Mouse (Mus musculus) left cerebral cortex, adult 8-10 months (tissue): ENCODE data around the gene Tbl2. TPM values are rescaled to one million over a fixed set of nuclear protein-coding genes. Genes with fewer than 3 reads are reported as not detected.

Experiments used
- DNase-seq, 2 experiments: peaks; one replicate each; pipeline ENCODE4 v3.0.0; 2022; ENCODE audit warnings: low spot score in 2 of 2
- total RNA-seq, 4 experiments: library from RNA; stranded (reverse); gene quantifications; 2 replicates each; pipeline ENCODE4 v1.2.4; 2022

Gene Tbl2
- total RNA-seq, 4 experiments from 2014 or later, result 22.9 to 28.7 (median 27.5) TPM

- DNase-seq, result no peak
These were observed 773 bp upstream of the Tbl2 start for GRCm38 (mm10) chr5:135148715-135149052.

- DNase-seq, result no peak
These were observed 342 bp downstream of the Tbl2 start for GRCm38 (mm10) chr5:135149820-135150178.

- DNase-seq, result no peak
These were observed 7.0 kb downstream of the Tbl2 start for GRCm38 (mm10) chr5:135156496-135156895.

- peak in 1 of 2 experiments; percentile 63 for DNase-seq
These were observed 11.8 kb downstream of the Tbl2 start for GRCm38 (mm10) chr5:135161221-135161620.

GRCm38 (mm10) chr5:135161650-135162049, 12.2 kb downstream of the Tbl2 start:
- DNase-seq, result no peak

GRCm38 (mm10) chr5:135162361-135162760, 12.9 kb downstream of the Tbl2 start:
- DNase-seq, result no peak

GRCm38 (mm10) chr5:135162821-135163220, 13.4 kb downstream of the Tbl2 start:
- DNase-seq, result no peak

GRCm38 (mm10) chr5:135166909-135167308, 17.5 kb downstream of the Tbl2 start:
- no peak for DNase-seq

- no peak for DNase-seq
These were observed 18.0 kb downstream of the Tbl2 start for GRCm38 (mm10) chr5:135167469-135167868.

GRCm38 (mm10) chr5:135168063-135169062, 18.9 kb downstream of the Tbl2 start, which contains the start of gene Bcl7b:
Bcl7b (plus strand) TSS chr5:135168283.
- peak; percentile 88 to 98 for DNase-seq

- no peak for DNase-seq
These were observed 20.0 kb downstream of the Tbl2 start for GRCm38 (mm10) chr5:135169479-135169878.

- DNase-seq, result no peak
These were observed 22.3 kb downstream of the Tbl2 start for GRCm38 (mm10) chr5:135171688-135172220.

GRCm38 (mm10) chr5:135172986-135173385, 23.5 kb downstream of the Tbl2 start:
- no peak for DNase-seq

GRCm38 (mm10) chr5:135175086-135175485, 25.6 kb downstream of the Tbl2 start:
- no peak for DNase-seq

GRCm38 (mm10) chr5:135178523-135178922, 29.1 kb downstream of the Tbl2 start:
- DNase-seq, result no peak

GRCm38 (mm10) chr5:135178996-135179395, 29.5 kb downstream of the Tbl2 start:
- peak in 1 of 2 experiments; percentile 80 for DNase-seq

- DNase-seq, result no peak
These were observed 30.2 kb downstream of the Tbl2 start for GRCm38 (mm10) chr5:135179616-135180015.

GRCm38 (mm10) chr5:135180796-135181195, 31.3 kb downstream of the Tbl2 start:
- DNase-seq, result no peak

GRCm38 (mm10) chr5:135181776-135182175, 32.3 kb downstream of the Tbl2 start:
- DNase-seq, result no peak

- DNase-seq, result peak in 1 of 2 experiments; percentile 65
These were observed 33.8 kb downstream of the Tbl2 start for GRCm38 (mm10) chr5:135183131-135183861.

- no peak for DNase-seq
These were observed 35.6 kb downstream of the Tbl2 start for GRCm38 (mm10) chr5:135185016-135185415.

GRCm38 (mm10) chr5:135185596-135185995, 36.1 kb downstream of the Tbl2 start:
- DNase-seq, result no peak
